Mouse (Mus musculus): ENCODE measurements around the gene Ndufv3.

Gene Ndufv3

GRCm38 (mm10) chr17:31559021-31559789 is 39.3 kb downstream of the Ndufv3 start:
- DNase-seq = no peak

DNA sequence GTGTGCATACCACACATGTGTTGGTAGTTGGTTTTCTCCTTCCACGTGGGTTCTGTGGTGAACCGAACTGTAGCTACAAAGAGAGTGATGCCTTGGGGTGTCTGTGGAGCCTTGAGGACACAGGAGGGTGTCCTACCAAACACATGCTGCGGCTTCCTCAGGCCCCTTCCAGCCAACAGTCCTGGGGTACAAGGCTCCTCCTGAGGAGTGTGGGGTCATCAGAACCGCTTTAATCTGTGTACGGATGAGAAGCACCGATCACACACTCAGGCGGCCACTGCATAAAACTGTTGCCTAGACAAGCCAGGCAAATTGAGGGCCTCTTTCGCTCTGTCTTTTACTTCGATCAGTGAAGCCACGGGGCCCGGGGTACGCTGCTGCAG is 43.7 kb downstream of the Ndufv3 start:
- DNase-seq = peak; percentile 45

GRCm38 (mm10) chr17:31564015-31564857 is 44.3 kb downstream of the Ndufv3 start, which contains the start of gene Pknox1:
TSS of gene Pknox1 (plus strand) at chr17:31564734.
- DNase-seq = peak; percentile 100

GRCm38 (mm10) chr17:31564858-31565140 is 44.9 kb downstream of the Ndufv3 start:
- no peak for DNase-seq

GRCm38 (mm10) chr17:31565141-31566056 is 45.5 kb downstream of the Ndufv3 start:
- peak; percentile 63 for DNase-seq

- no peak for DNase-seq
Observed at GRCm38 (mm10) chr17:31566276-31566675, 46.4 kb downstream of the Ndufv3 start.

DNA sequence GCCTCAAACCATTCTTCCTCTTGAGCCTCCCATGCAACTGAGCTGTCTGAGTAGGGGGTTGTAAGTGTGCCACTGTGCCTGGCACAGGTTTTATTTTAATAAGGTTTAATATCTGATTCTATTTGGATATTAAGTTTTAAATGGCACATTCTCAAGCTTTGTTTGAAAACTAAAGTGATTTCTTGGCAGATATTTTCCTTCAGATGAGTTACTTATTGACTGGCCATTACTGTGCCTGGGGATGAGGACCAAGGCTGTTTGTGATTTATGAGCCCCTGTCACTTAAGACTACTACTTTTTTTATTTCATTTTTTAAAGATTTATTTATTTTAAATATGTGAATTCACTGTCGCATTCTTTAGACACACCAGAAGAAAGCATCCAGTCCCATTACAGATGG is 49.8 kb downstream of the Ndufv3 start:
- DNase-seq = no peak

- DNase-seq = no peak
Observed at GRCm38 (mm10) chr17:31570321-31570925, 50.5 kb downstream of the Ndufv3 start.

DNA sequence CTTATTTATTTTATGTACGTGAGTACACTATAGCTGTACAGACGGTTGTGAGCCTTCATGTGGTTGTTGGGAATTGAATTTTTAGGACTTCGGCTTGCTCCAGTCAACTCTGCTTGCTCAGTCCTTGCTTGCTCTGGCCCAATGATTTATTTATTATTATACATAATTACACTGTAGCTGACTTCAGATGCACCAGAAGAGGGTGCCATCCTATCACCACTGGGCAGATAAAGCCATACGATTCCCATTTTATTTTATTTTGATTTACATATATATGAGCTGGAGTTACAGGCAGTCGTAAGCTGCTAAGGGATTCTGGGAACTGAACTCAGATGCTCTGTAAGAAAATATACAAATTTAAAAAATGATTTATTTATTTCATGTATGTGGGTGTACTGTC is 51.8 kb downstream of the Ndufv3 start:
- DNase-seq = no peak

DNA sequence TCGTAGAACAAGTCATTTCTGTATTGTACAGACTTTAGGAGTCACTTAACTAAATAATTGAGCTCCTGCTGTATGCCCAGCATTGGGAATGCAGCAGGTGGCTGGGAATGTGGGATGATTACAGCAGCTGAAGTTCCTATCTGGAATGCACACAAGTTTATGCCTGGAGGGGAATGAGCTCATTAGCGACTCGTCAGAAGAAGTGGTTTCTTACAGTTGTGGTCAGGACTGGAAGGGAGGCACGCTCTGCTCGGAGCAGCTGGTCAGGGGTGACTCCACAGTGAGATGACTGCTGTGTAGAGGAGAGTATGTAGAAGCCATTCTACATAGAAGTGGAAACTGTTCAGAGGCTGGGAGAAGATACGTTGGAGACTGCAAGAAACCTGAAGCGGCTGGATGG is 54.7 kb downstream of the Ndufv3 start:
- DNase-seq = no peak

DNA sequence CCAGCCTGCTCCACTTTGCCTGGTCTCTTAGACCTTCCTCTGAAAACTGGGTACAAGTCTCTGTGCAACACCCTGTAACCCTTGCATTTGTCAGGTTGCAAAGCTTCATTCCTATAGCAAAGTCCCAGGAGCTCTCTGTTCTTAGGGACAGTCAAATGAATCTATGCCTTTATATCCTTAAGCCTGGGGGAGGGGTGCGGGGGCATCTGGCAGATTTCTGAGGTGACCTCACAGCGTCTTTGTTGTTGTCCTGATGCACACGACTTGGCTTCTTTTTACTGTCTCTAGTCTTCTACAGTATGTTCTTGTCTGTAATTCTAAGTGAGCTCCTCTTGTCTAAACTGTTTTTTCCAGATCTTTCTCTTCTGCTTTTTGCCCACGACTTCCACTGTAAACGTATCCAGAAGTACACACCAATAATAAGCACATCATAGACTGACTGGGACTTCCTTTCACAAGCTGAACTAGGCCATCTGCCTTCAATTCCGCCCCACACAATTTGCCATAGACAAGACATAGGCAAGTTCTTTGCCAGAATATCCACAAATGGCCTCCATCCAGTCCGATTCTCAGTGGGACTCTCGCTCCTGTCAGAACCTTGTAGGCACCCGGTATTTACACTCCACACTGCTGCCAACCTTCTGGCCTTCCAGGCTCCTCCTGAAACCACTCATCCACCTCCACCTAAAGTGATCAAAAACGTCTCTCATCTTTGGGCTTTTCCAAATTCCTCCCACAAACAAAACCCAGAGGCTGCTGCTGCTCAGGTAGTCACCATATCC is 56.7 kb downstream of the Ndufv3 start:
- no peak for DNase-seq

DNA sequence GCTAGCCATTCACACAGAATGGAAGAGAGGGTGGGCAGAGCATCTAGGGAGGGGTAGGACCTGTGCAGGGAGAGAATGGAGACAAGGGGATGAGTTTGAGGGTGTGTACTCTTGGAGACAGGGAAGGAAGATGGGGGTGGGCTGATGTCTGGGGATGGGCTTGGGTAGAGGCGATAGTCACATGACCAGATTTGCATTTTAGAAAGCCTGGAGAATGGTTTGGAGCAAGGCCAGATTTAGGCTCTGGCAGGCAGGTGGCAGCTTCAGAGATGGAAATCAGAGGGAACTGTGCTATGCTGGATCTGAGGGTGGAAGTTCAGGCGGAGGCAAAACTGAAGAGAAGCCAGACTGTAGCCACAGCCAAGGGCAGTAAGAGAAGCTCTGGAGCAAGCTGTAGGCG is 60.4 kb downstream of the Ndufv3 start:
- DNase-seq = no peak
